Mouse (Mus musculus) limb, embryonic 13.5 days (tissue): ENCODE measurements around the gene Ctnnd2. TPM values are rescaled to one million over a fixed set of nuclear protein-coding genes. Genes with fewer than 3 reads are reported as not detected.

ENCODE experiments used
- ATAC-seq: fragments of 200-750 bp; cut with Nextera tagmentation; 2 replicates; pipeline ENCODE4 v1.8.0; 2017; ENCODE audit warnings: low read depth, moderate number of reproducible peaks, moderate TSS enrichment; ENCODE audit not compliant: low FRiP score
- H3K27ac ChIP-seq: fragments of 300-500 bp; sonication (generic); 2 replicates; pipeline ENCODE4 v1.5.1; 2015; ENCODE audit warnings: inconsistent platforms, mild to moderate bottlenecking, moderate library complexity
- H3K27me3 ChIP-seq: fragments of 300-500 bp; sonication (generic); 2 replicates; pipeline ENCODE4 v1.6.1; 2015; ENCODE audit warnings: mild to moderate bottlenecking, inconsistent platforms
- H3K36me3 ChIP-seq: fragments of 300-500 bp; sonication (generic); 2 replicates; pipeline ENCODE4 v1.6.1; 2015; ENCODE audit warnings: inconsistent platforms, mild to moderate bottlenecking, moderate library complexity
- H3K4me1 ChIP-seq: fragments of 300-500 bp; sonication (generic); 2 replicates; pipeline ENCODE4 v1.6.1; 2015; ENCODE audit warnings: inconsistent platforms
- H3K4me2 ChIP-seq: fragments of 300-500 bp; sonication (generic); replicated peaks from 2 replicates; pipeline ENCODE4 v1.6.1; 2015; ENCODE audit warnings: inconsistent platforms, mild to moderate bottlenecking, moderate library complexity
- H3K4me3 ChIP-seq: fragments of 300-500 bp; sonication (generic); 2 replicates; pipeline ENCODE4 v1.5.1; 2015; ENCODE audit warnings: moderate library complexity, mild to moderate bottlenecking, inconsistent platforms
- H3K9ac ChIP-seq: fragments of 300-500 bp; sonication (generic); 2 replicates; pipeline ENCODE4 v1.6.1; 2015; ENCODE audit warnings: mild to moderate bottlenecking, inconsistent platforms
- H3K9me3 ChIP-seq: fragments of 300-500 bp; sonication (generic); 2 replicates; pipeline ENCODE4 v1.6.1; 2016; ENCODE audit warnings: inconsistent platforms
- WGBS: fragments of 180-500 bp; shearing (Covaris S2); methylation state at CpG from one replicate; pipeline ENCODE4 v1.1.7; 2015; 5-methylcytosine and 5-hydroxymethylcytosine counted together
- polyA plus RNA-seq: library from polyadenylated mRNA; unstranded; fragments of >200 nt; fragmentation: Nextera tagmentation; extraction: Ambion mirVana; gene quantifications from 2 replicates; pipeline ENCODE4 v1.2.1, GENCODE M21; 2015

Gene Ctnnd2
- polyA plus RNA-seq, 1 experiment from 2014 or later: 3.8 TPM

GRCm38 (mm10) chr15:30364491-30364890 is 192.1 kb downstream of the Ctnnd2 start:
- Histone ChIP-seq H3K4me3 (no peak overlapping the region), H3K4me1 (no peaks in the 10 kb centered on the region), H3K4me2 (no peak overlapping the region), H3K9me3 (no peaks in the 10 kb centered on the region), H3K27me3 (no peaks in the 10 kb centered on the region), H3K9ac (no peak overlapping the region), H3K36me3 (no peaks in the 10 kb centered on the region), H3K27ac (no peak overlapping the region)
- 89% methylated on average over 1 of the region's 1 CpGs for WGBS
- ATAC-seq: no peak

- no peak overlapping the region for H3K4me3 ChIP-seq
- H3K4me1 ChIP-seq: no peaks in the 10 kb centered on the region
- WGBS: 53% methylated on average over 7 of the region's 7 CpGs
- ATAC-seq: no peak
- H3K36me3 ChIP-seq: no peaks in the 10 kb centered on the region
- no peak overlapping the region for H3K9ac ChIP-seq
- no peak overlapping the region for H3K4me2 ChIP-seq
- H3K27ac ChIP-seq: no peak overlapping the region
- no peaks in the 10 kb centered on the region for H3K9me3 ChIP-seq
- no peaks in the 10 kb centered on the region for H3K27me3 ChIP-seq
These were observed 197.6 kb downstream of the Ctnnd2 start for GRCm38 (mm10) chr15:30369997-30370396.

DNA sequence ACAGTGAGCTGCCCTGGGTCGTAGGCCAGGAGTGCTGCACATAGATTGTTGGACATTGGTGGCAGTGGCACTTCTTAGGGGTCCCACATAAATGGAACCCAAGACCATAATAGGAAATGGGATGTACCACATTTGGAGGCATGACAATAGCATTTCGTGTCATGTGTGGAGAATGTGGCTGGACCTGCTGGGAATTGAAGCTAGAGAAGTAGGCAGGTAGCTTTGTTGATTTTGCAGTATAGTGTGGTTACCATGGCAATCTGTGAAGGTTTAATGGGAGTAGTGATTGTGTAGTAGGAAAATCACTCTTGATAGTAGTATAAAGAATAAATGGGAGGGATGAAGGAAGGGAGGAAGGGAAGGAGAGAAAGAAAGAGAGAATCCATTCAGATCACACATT is 198.8 kb downstream of the Ctnnd2 start:
- Histone ChIP-seq H3K9me3 (no peaks in the 10 kb centered on the region), H3K27me3 (no peaks in the 10 kb centered on the region), H3K36me3 (no peaks in the 10 kb centered on the region), H3K9ac (no peak overlapping the region), H3K4me3 (no peak overlapping the region), H3K4me1 (no peaks in the 10 kb centered on the region), H3K27ac (no peak overlapping the region), H3K4me2 (no peak overlapping the region)
- 83% methylated on average over 2 of the region's 2 CpGs for WGBS
- no peak for ATAC-seq

DNA sequence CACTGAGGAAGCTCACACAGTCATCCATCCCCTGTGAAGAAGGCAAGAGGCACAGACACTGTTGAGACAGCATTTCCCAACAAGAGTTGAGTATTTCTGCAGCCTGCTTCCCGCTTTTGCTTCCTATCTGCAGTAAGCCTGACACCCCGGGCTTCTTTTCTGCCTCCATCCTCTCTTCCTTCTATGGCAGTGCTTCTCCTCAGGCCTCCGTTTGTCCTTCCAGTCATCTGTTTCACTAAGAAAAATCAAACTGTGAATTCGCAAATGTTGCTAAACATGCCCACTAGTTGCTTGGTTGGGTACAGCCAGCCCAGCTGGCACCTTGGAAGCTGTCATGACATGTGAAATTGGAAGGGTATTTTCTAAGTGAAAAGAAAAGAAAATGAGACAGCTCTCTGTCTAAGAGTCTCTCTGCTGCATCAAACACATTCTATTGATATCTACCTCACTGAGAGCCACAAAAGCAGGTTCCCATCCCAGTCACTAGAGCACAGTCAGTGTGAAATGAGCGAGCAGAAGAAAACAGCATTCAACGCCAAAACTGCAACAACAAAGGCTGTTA is 201.3 kb downstream of the Ctnnd2 start:
- no peak for ATAC-seq
- H3K36me3 ChIP-seq: no peaks in the 10 kb centered on the region
- WGBS: 85% methylated on average over 6 of the region's 6 CpGs
- no peaks in the 10 kb centered on the region for H3K27me3 ChIP-seq
- H3K9ac ChIP-seq: no peak overlapping the region
- no peaks in the 10 kb centered on the region for H3K9me3 ChIP-seq
- H3K4me3 ChIP-seq: no peak overlapping the region
- no peaks in the 10 kb centered on the region for H3K4me1 ChIP-seq
- no peak overlapping the region for H3K27ac ChIP-seq
- H3K4me2 ChIP-seq: no peak overlapping the region

DNA sequence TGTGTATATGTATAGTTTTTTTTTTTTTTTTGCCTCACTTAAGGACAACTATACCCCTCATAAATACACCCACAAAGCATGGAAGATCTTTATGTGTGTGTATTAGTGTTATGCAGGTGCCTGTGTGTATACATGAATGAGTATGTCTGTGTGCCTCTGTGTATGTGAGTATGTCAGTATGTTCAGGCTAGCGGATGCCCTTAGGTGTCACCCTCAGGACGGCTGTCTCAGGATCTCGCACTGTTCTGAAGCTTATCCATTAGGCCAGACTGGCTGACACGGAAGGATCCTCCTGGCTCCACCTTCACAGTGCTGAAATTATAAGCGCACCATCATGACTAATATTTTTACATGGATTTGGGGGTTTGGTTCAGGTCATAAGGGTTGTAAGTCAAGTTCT is 202.5 kb downstream of the Ctnnd2 start:
- no peak overlapping the region for H3K4me3 ChIP-seq
- H3K27me3 ChIP-seq: no peaks in the 10 kb centered on the region
- H3K4me2 ChIP-seq: no peak overlapping the region
- H3K9me3 ChIP-seq: no peaks in the 10 kb centered on the region
- ATAC-seq: no peak
- WGBS: 90% methylated on average over 5 of the region's 5 CpGs
- H3K9ac ChIP-seq: no peak overlapping the region
- no peak overlapping the region for H3K27ac ChIP-seq
- no peaks in the 10 kb centered on the region for H3K4me1 ChIP-seq
- H3K36me3 ChIP-seq: no peaks in the 10 kb centered on the region

GRCm38 (mm10) chr15:30383075-30383842 is 210.9 kb downstream of the Ctnnd2 start:
- no peaks in the 10 kb centered on the region for H3K27me3 ChIP-seq
- H3K4me1 ChIP-seq: peaks cover 6% of the 10 kb centered on the region
- no peak overlapping the region for H3K4me3 ChIP-seq
- WGBS: 24% methylated on average over 9 of the region's 9 CpGs
- no peak overlapping the region for H3K4me2 ChIP-seq
- H3K36me3 ChIP-seq: no peaks in the 10 kb centered on the region
- no peaks in the 10 kb centered on the region for H3K9me3 ChIP-seq
- H3K27ac ChIP-seq: no peak overlapping the region
- ATAC-seq: no peak
- no peak overlapping the region for H3K9ac ChIP-seq

DNA sequence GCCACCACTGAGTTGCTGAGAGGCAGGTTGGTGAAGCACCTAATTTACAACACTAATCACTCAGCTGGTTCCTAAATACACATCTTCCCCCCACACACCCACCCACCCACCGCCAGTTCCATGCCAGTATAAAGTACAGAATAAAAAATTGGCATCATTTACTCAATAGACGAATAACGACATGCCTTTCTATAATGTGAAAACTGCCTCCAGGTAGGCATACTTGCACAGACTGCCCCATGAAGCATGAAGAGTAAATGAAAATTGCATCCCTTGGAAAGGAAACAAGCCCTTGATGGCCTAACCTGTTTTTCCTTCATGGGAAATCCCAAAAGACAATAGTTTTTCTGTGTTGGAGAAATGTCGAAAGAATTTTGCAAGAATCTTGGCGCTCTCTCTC is 212.0 kb downstream of the Ctnnd2 start:
- no peak overlapping the region for H3K4me3 ChIP-seq
- no peaks in the 10 kb centered on the region for H3K27me3 ChIP-seq
- no peak overlapping the region for H3K27ac ChIP-seq
- 67% methylated on average over 5 of the region's 5 CpGs for WGBS
- H3K4me2 ChIP-seq: no peak overlapping the region
- H3K36me3 ChIP-seq: no peaks in the 10 kb centered on the region
- ATAC-seq: no peak
- H3K4me1 ChIP-seq: peaks cover 6% of the 10 kb centered on the region
- no peaks in the 10 kb centered on the region for H3K9me3 ChIP-seq
- H3K9ac ChIP-seq: no peak overlapping the region

GRCm38 (mm10) chr15:30386489-30386888 is 214.1 kb downstream of the Ctnnd2 start:
- no peaks in the 10 kb centered on the region for H3K27me3 ChIP-seq
- no peak for ATAC-seq
- no peak overlapping the region for H3K4me2 ChIP-seq
- H3K36me3 ChIP-seq: no peaks in the 10 kb centered on the region
- peaks cover 6% of the 10 kb centered on the region for H3K4me1 ChIP-seq
- no peaks in the 10 kb centered on the region for H3K9me3 ChIP-seq
- H3K27ac ChIP-seq: no peak overlapping the region
- H3K9ac ChIP-seq: no peak overlapping the region
- no peak overlapping the region for H3K4me3 ChIP-seq

DNA sequence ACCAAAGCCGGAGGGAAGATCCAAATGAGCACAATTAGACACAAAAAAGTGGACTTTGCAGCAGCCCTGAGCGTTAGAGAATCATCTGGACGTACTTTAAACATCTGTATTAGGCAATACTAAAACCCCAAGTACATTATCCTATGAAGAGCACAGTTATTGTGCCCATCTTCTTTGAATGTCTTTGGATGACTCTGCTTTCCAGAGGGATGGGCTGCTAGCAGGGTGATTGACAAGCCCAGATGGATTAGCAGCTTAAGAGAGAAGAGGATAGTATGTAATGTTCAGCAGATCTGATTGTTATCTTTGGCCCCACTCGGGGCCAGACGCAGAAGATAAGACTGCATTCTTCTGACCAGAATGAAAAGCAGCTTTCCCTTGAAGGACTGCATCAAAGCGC is 214.9 kb downstream of the Ctnnd2 start:
- Histone ChIP-seq H3K9me3 (no peaks in the 10 kb centered on the region), H3K27me3 (no peaks in the 10 kb centered on the region), H3K9ac (no peak overlapping the region), H3K27ac (no peak overlapping the region), H3K4me2 (no peak overlapping the region), H3K4me3 (no peak overlapping the region), H3K36me3 (no peaks in the 10 kb centered on the region), H3K4me1 (peaks cover 2% of the 10 kb centered on the region; the same call in 1 of the 2 replicates)
- no peak for ATAC-seq
- 43% methylated on average over 6 of the region's 6 CpGs for WGBS

GRCm38 (mm10) chr15:30401111-30401510 is 228.7 kb downstream of the Ctnnd2 start:
- no peaks in the 10 kb centered on the region for H3K27me3 ChIP-seq
- no peak overlapping the region for H3K4me3 ChIP-seq
- no peak overlapping the region for H3K9ac ChIP-seq
- no peak for ATAC-seq
- 54% methylated on average over 4 of the region's 4 CpGs for WGBS
- no peaks in the 10 kb centered on the region for H3K36me3 ChIP-seq
- H3K4me1 ChIP-seq: peaks cover 12% of the 10 kb centered on the region; the same call in 1 of the 2 replicates
- H3K9me3 ChIP-seq: no peaks in the 10 kb centered on the region
- H3K27ac ChIP-seq: no peak overlapping the region
- no peak overlapping the region for H3K4me2 ChIP-seq

- H3K27ac ChIP-seq: no peak overlapping the region
- no peak for ATAC-seq
- 3% methylated on average over 1 of the region's 1 CpGs for WGBS
- no peak overlapping the region for H3K4me2 ChIP-seq
- no peak overlapping the region for H3K4me3 ChIP-seq
- no peaks in the 10 kb centered on the region for H3K36me3 ChIP-seq
- no peaks in the 10 kb centered on the region for H3K9me3 ChIP-seq
- H3K27me3 ChIP-seq: no peaks in the 10 kb centered on the region
- no peaks in the 10 kb centered on the region for H3K4me1 ChIP-seq
- no peak overlapping the region for H3K9ac ChIP-seq
These were observed 233.9 kb downstream of the Ctnnd2 start for GRCm38 (mm10) chr15:30406254-30406653.

DNA sequence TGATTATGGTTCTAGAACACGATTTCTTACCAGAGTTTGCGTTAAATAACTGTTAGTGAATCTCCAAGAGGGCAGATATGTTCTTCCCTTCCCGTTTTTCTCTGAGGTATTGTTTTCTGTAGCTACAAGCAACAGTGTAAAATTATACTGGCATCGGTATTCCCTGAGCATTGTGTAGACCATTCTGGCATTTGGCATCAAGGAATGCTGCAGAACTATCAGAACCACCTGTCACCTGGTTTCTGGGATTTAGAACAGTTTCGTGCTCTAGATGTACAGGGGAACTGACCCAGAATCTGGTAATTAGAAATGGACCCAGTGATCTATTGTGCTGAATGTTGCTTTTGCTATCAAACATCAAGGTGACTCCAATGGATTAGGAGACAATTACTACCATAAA is 250.8 kb downstream of the Ctnnd2 start:
- 86% methylated on average over 5 of the region's 5 CpGs for WGBS
- no peaks in the 10 kb centered on the region for H3K9me3 ChIP-seq
- H3K9ac ChIP-seq: no peak overlapping the region
- no peaks in the 10 kb centered on the region for H3K36me3 ChIP-seq
- H3K4me3 ChIP-seq: no peak overlapping the region
- H3K4me2 ChIP-seq: no peak overlapping the region
- H3K4me1 ChIP-seq: no peaks in the 10 kb centered on the region
- no peak overlapping the region for H3K27ac ChIP-seq
- no peak for ATAC-seq
- no peaks in the 10 kb centered on the region for H3K27me3 ChIP-seq

- H3K27ac ChIP-seq: no peak overlapping the region
- no peak overlapping the region for H3K9ac ChIP-seq
- H3K4me1 ChIP-seq: no peaks in the 10 kb centered on the region
- WGBS: 57% methylated on average over 9 of the region's 9 CpGs
- H3K27me3 ChIP-seq: no peaks in the 10 kb centered on the region
- ATAC-seq: no peak
- H3K4me3 ChIP-seq: no peak overlapping the region
- no peak overlapping the region for H3K4me2 ChIP-seq
- no peaks in the 10 kb centered on the region for H3K9me3 ChIP-seq
- no peaks in the 10 kb centered on the region for H3K36me3 ChIP-seq
These were observed 251.9 kb downstream of the Ctnnd2 start for GRCm38 (mm10) chr15:30424290-30424689.
